Mouse (Mus musculus) retina, embryonic 14.5 days (tissue): Measurements from ENCODE around the gene Miip.
"Not testable (repeated sequence)": the region's sequence is repeated elsewhere in the genome, so short reads cannot be mapped to it uniquely, and the experiment has no call there.

ENCODE experiments used
- DNase-seq: peaks from one replicate; pipeline ENCODE4 v3.0.0-alpha.2; 2015; ENCODE audit warnings: low spot score

Gene Miip

DNA sequence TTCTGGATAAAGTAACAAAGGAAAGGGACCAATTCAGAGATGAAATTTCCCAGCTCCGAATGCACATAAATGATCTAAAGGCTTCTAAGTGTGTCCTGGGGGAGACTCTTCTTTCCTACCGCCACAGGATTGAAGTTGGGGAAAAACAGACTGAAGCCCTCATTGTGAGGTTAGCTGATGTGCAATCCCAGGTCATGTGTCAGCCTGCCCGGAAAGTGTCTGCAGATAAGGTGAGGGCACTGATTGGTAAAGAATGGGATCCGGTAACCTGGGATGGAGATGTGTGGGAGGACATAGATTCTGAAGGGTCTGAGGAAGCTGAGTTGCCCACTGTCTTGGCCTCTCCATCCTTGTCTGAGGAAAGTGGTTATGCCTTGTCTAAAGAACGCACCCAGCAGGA, 622 bp upstream of the Miip start:
- DNase-seq, result no peak

DNA sequence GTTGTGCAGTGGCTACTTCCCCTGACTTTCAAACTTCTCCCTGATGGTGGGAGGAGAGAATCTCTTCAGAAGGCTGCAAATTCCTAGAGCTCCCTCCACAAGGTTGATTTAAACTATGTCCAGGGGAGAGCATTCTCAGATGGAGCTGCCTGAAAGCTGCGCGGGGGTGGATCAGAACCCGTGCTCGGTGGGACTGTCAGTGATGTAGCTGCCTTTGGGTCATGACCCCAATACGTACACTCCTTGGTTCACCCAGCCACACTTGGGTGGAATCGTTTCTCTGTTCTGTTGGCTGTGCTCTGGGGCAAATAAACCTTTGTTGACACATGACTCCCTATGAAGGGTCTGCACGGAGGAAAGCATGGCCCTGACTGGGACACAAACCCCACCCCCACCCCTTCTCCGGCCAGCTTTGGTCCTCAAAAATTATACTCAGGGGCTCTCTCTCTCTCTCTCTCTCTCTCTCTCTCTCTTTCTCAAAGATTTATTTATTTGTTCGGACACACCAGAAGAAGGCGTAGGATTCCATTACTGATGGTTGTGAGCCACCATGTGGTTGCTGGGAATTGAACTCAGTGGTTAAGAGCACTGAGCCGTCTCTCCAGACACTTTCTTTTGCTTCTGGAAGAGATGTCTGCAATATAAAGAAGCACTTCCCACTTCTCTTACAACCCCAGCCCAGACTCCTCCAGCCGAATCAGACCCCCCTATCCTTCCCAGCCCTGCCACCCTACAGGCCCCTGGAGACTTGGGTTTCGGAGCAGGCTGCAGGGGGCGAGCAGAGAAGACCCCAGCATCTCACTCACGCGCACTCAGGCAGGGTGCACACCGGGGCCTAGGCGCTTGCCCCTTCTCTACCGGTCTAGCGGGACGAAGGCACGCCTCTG, 810 bp downstream of the Miip start:
- no peak for DNase-seq

DNA sequence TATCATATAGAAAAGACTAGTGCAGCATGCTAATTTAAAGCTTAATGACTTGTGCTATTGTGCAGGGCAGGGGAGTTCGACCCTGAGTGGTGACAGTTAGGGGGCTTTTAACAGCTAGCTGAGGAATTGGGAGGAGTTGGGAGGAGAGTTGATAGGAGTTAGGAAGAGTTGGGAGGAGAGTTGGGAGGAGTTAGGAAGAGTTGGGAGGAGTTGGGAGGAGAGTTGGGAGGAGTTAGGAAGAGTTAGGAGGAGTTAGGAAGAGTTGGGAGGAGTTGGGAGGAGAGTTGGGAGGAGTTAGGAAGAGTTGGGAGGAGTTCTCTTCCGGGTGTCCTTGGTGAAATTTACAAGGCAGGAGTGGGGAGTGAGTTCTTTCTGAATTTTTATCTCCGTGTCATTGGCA, 1.8 kb downstream of the Miip start:
- not testable (repeated sequence) for DNase-seq

DNA sequence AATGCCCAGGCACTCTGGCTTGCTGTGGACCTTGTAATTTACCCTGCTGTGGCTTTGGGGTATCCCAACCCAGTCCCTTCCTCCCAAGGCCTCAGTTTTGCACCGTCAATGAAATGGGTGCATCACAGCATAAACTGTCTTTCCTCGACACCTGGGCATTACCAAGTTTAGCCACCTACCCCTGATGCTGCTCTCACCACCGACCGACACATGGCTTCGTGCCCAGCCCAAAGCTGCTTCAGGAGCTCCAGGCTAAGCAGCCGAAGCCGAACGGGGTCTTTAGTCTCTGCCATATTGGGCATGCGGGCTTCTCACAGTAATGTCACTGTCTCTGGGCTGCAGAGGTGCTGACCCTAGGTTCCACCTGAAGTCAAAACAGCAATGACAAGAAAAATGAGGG, 2.6 kb downstream of the Miip start:
- no peak for DNase-seq

DNA sequence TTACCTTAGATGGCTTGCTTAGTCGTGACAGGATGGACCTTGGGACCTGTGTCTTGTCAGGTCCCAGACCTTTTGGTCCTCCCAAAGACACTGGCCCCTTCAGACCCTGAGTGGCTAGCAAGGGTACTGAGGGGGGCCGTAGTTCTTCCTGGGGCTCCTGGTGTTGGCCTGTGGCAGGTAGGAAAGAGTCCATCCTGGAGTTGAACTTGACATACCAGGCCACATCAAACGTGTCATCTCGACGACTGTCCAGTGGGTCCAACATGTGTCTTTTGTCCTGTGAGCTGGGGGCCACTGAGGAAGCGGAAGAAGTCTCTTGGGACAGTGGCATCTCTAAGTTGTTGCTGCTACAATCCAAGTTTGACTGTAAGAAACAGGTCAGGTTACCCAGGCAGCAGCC, 3.0 kb downstream of the Miip start:
- DNase-seq, result no peak

DNA sequence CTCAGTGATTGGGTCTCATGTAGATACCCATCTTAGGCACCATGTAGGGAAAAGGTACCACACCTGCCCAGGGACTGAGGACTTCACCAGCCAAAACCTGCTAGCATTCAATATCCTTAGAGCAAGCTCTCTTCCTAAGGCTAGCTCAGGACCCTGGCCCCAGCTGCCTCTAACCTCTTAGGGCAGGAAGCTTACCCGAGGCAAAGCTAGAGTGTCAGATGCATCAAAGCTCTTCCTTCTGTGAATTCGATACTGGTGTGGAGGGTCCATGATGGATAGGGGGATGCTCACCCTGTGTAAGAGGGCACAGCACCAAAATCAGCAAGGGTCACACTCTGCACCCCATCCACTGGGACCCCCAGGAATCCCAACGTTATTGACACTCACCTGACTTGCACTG, 6.6 kb downstream of the Miip start:
- no peak for DNase-seq

DNA sequence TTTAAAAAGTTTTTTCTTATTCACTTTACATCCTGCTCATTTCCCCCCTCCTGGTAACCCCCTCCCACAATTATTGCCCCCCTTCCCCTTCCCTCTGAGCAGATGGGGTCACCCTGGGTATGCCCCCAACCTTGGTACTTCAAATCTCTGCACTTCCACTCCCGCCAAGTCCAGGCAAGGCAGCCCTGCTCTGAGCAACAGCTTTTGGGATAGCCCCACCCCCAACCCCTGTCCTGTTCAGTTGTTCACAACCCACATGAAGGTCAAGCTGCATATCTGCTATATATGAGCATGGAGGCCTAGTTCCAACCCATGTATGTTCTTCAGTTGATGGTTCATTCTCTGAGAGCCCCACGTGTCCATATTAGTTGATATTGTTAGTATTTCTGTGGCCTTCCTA, 17.8 kb downstream of the Miip start:
- no peak for DNase-seq

DNA sequence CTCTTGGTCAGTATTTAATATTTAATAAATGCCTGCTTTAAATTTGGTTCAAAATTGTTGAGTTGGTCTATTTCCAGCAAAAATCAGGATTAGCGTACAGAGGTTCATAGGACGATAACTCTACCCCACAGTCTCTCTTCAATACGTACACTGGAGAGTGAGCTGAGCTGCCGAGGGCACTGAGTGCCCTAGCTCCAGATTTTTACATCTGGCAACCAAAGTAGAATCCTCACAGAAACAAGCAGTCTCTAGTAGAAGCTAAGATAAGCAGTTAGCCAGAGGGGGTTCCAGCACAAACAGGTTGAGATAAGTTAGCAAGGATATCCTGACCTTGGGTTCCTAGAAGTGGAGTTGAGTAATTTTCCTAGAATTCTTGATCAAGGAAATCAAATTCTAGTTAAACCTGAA, 20.0 kb downstream of the Miip start:
- DNase-seq, result no peak

DNA sequence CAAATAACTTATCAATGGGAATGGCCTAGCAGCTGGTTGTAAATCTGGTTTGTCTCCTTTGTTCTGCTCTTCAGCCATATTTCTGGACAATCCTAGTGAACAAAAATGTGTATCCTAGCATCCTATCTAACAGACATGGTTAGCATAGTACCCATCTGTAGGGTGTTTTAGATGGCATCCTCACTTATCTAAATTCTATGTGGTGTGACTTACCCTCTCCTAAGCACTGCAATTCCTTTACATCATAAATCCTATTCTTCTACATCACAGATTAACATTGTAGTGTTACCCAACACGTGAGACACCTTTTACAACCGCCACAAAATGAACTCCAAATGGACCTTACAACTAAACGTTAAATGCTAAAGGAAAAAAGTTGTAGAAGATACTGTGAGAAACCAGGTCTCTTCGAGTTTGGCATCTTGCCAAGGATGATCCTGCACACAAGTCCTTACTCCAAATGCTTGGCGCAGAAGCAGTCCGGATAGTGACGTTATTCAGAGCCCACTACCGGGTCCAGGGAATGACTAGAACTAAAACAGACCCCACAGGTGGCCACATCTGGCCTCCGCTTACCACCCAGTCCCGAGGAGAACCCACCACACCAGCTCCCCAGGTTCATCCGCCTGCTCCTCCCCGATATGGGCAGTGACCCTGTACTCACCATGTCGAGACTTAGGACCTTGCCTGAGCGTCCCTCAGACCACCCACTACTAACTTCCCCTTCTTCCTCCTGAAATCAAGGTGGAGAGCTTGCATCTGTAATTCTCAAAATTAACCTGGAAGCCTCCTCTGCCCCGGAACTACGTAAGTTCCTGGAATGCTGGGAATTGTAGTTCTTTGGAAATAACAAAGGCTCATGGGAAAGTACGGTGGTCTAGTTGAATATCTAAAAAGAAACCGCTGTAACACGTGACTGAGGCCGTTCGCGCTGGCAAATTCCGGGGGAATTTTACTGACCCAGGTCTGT, 20.7 kb downstream of the Miip start, which contains the start of gene Zfp933:
TSS of gene Zfp933 (minus strand) at position 753 of the 970 bp plus-strand sequence.
- peak; percentile 94 for DNase-seq

DNA sequence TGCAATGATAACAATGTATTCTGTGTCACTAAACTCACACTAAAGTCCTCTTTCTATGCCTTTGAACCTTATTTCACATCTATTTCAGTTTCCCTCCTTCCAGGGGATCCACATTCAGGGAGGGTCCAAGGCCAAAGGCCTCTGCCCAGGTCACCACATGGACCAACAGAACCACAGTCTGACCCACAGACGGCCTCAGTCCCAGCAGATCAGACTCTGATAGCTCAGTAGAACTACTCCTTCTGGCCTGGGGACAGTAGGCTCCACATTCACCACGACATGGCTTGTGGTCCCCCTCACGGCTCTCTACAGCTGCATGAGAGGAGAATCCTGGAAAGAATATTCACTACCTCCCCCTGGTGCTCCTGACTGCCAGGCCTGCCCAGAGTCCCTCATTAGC, 25.7 kb downstream of the Miip start:
- no peak for DNase-seq

DNA sequence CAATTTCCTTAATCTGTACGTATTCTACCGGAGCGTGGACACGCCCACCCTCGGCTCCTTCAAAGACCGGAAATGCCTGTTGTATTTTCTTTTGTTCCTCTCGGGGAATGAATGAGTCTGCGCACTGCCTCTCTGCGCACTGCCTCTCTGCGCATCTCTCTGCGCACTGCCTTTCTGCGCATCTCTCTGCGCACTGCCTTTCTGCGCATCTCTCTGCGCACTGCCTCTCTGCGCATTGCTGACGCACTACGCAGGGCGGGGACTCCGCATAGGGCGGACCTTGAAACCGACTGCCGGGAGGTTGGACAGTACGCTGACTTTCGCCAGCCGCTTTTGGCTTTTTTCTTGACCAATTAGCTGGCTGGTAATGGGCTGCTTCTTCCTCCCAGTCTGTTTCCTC, 29.3 kb downstream of the Miip start:
- DNase-seq, result not testable (repeated sequence)

DNA sequence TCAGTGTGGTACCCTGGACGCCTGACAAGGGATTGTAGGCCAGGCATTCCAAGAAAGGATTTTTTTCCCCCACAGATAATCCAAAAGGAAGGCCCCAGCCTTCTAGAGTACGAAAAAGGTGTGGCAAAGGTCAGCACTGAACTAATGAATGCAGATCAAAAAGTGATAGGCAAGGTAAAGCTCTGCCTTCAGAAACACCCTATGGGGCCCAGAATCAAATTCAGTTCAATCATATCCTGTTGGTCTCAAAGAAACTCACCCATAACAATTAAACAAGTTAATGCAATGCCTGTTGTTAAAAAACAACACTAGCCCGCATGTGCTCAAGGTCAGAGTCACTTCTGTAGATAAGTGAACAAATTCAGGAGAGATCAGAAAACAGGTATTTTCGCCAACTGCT, 44.2 kb downstream of the Miip start:
- no peak for DNase-seq

DNA sequence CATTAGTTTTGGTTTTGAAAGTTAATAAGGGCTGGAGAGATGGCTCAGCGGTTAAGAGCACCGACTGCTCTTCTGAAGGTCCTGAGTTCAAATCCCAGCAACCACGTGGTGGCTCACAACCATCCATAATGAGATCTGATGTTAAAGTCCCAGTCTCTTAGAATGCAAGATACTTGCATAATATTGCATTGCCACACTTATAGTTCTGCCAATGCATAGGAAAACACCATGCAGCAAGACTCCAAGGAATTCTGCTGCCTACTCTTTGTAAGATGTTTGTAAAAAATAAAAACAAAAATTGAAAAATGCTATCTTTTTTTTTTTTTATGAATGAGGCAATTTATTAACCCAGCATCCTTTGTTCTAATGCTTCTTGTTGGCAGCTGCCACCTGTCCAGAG, 47.2 kb downstream of the Miip start:
- not testable (repeated sequence) for DNase-seq

DNA sequence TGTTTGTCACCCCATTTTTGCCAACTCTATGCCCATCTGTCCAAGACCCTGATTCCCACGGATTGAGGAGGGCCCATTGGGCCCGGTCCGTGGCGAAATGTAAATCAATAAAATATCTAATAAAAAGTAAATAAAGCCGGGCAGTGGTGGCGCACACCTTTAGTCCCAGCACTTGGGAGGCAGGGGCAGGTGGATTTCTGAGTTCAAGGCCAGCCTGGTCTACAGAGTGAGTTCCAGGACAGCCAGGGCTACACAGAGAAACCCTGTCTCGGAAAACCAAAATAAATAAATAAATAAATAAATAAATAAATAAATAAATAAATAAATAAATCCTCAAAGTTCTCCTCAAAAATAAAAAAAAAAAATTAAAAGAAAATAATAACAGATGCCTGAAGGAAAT, 49.0 kb downstream of the Miip start:
- DNase-seq, result not testable (repeated sequence)

DNA sequence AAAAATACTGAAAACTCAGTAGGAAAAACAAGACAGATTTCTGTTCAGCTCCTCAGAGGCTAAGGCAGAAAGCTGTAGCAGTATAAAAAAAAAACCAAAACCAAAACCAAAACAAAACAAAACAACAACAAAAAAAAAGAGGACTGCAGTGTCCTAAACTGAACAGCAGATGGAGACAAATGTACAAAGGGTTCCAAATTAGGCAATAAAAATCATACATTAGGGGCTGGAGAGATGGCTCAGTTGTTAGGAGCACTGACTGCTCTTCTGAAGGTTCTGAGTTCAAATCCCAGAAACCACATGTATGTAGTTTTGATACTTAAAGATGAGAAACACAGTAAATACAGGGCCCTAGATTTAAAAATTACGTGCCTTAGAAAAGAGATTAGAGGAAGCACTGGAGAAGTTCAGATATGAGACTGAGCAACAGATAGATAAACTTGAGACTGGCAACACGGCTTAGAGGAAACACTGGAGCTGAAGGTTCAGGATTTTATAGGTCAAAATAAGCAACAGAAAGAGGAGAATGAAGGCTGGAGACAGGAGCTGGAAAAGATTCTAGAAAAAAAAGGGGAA, 53.9 kb downstream of the Miip start:
- peak; percentile 51 for DNase-seq

DNA sequence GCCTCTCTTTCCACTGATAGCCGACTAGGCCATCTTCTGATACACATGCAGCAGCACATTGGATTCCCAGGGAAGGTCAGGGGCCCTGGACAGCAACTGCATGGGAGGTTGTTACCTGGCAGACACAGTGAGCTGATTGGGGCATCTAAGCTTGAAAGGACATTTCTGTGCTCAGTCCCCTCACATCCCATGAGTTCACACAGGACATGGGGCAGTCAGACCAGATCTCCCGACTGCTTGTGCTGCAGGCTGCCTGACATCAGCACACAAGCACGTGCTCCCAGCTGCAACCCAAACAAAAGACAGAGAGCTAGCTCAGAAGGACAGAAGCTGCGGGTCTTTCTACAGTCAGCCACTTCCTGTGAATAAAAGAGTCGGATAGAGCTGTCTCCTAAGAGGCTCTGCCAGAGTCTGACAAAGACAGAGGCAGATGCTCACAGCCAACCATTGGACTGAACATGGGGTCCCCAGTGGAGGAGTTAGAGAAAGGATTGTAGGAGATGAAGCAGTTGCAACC, 55.3 kb downstream of the Miip start:
- no peak for DNase-seq
